ENCODE assay signal across 14 mouse cellular contexts in the genomic region with DNA sequence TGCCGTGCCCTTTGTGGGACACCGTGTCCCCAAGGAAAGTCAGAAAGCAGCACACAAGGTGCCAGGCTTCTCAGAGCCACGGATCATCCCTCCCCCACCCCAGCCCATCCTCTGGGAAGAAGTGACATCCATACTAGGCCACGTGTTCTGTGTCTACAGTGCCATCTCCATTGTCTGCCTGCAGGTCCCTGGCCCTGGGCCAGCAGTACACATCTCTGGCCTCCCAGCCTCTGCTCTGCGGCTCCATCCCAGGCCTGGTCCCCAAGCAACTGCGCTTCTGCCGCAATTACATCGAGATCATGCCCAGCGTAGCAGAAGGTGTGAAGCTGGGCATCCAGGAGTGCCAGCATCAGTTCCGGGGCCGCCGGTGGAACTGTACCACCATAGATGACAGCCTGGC. TPM values are rescaled to one million over a fixed set of nuclear protein-coding genes. Genes with fewer than 3 reads are reported as not detected.
DNase-seq lines count a peak whose midpoint lies in the region; ATAC-seq and TF ChIP-seq lines count a peak whose summit lies in the region.
"Had no signal": no experiment of that assay in that cellular context is flagged by ENCODE, and none has a peak within 500 bp of the region (broad histone marks: within the 10 kb centered on the region; RNA-seq: fewer than 3 reads in every experiment).

No protein-coding gene starts in this region.

- H3K27ac ChIP-seq in layer of hippocampus, adult 2 months = peak overlapping the region; percentile 58
- peak overlapping the region; percentile 16; the same call in 1 of the 2 replicates for H3K27ac ChIP-seq in forebrain, embryonic 14.5 days (ENCODE audit: low read depth, low read length)
- H3K27ac ChIP-seq in hindbrain, embryonic 16.5 days (ENCODE audit: low read depth, low read length) = peak overlapping the region; percentile 69
- peak overlapping the region; percentile 69 for H3K27ac ChIP-seq in neural tube, embryonic 14.5 days (ENCODE audit: low read depth, low read length)
- H3K27ac ChIP-seq: kidney, postnatal 0 days; limb, embryonic 10.5 days had no signal

- peak; percentile 38; the same call in 1 of the 2 replicates for ATAC-seq in forebrain, embryonic 14.5 days
- ATAC-seq in hindbrain, embryonic 16.5 days = peak; percentile 58
- peak; percentile 76 for ATAC-seq in neural tube, embryonic 14.5 days (ENCODE audit: low read depth)

- H3K4me2 ChIP-seq in forebrain, embryonic 14.5 days (ENCODE audit: low read length) = peak overlapping the region; percentile 92
- peak overlapping the region; percentile 97 for H3K4me2 ChIP-seq in hindbrain, embryonic 16.5 days (ENCODE audit: low read length)
- H3K4me2 ChIP-seq in neural tube, embryonic 14.5 days (ENCODE audit: low read depth, low read length) = peak overlapping the region; percentile 94
- H3K4me2 ChIP-seq: lung, embryonic 14.5 days had no signal

- peaks cover 16% of the 10 kb centered on the region for H3K4me1 ChIP-seq in forebrain, embryonic 14.5 days (ENCODE audit: control insufficient read depth, insufficient read depth, low read length)
- peaks cover 30% of the 10 kb centered on the region for H3K4me1 ChIP-seq in hindbrain, embryonic 16.5 days (ENCODE audit: control insufficient read depth, insufficient read depth, low read depth, low read length)
- H3K4me1 ChIP-seq in neural tube, embryonic 14.5 days (ENCODE audit: control insufficient read depth, insufficient read depth, low read length) = peaks cover 27% of the 10 kb centered on the region

- H3K9ac ChIP-seq in forebrain, embryonic 14.5 days (ENCODE audit: low read length) = no peak overlapping the region
- peak overlapping the region; percentile 53 for H3K9ac ChIP-seq in hindbrain, embryonic 16.5 days (ENCODE audit: low read depth, low read length)
- H3K9ac ChIP-seq in neural tube, embryonic 14.5 days (replicated peaks; ENCODE audit: low read depth, low read length) = peak overlapping the region; percentile 8; the same call in 1 of the 2 replicates
- H3K9ac ChIP-seq: lung, embryonic 14.5 days had no signal

- H3K9me3 ChIP-seq in forebrain, embryonic 14.5 days (replicated peaks; ENCODE audit: control insufficient read depth, low read length) = no peaks in the 10 kb centered on the region
- no peaks in the 10 kb centered on the region for H3K9me3 ChIP-seq in hindbrain, embryonic 16.5 days (ENCODE audit: control insufficient read depth, low read length)
- H3K9me3 ChIP-seq in neural tube, embryonic 14.5 days (ENCODE audit: control insufficient read depth, low read length) = 0 out of 2 replicates have a peak, but pooled peaks cover 2% of the 10 kb centered on the region
- H3K9me3 ChIP-seq: limb, embryonic 10.5 days had no signal

- no peak for TF ChIP-seq CTCF in layer of hippocampus, adult 2 months (conservative IDR thresholded peaks at IDR 0.05)

- intact Hi-C loops in heart, postnatal 14 days (cut with DNase I) = no loop called here

- H3K4me3 ChIP-seq in layer of hippocampus, adult 2 months = peak overlapping the region; percentile 24; the same call in 1 of the 2 replicates
- no peak overlapping the region; the same call in 1 of the 2 replicates for H3K4me3 ChIP-seq in forebrain, embryonic 14.5 days (ENCODE audit: low read depth, low read length)
- H3K4me3 ChIP-seq in hindbrain, embryonic 16.5 days (ENCODE audit: low read length) = peak overlapping the region; percentile 57
- peak overlapping the region; percentile 54; the same call in 1 of the 2 replicates for H3K4me3 ChIP-seq in neural tube, embryonic 14.5 days (ENCODE audit: low read depth, low read length)
- H3K4me3 ChIP-seq: limb, embryonic 10.5 days; myocyte had no signal

- peaks cover 38% of the 10 kb centered on the region for H3K27me3 ChIP-seq in forebrain, embryonic 14.5 days (replicated peaks; ENCODE audit: control insufficient read depth, insufficient read depth, low read length)
- no peaks in the 10 kb centered on the region for H3K27me3 ChIP-seq in hindbrain, embryonic 16.5 days (replicated peaks; ENCODE audit: control insufficient read depth, insufficient read depth, low read length)
- no peaks in the 10 kb centered on the region for H3K27me3 ChIP-seq in neural tube, embryonic 14.5 days (ENCODE audit: control insufficient read depth, insufficient read depth, low read length)

- WGBS in forebrain, embryonic 14.5 days = 31% methylated on average over 12 of the region's 12 CpGs
- 25% methylated on average over 12 of the region's 12 CpGs for WGBS in hindbrain, embryonic 16.5 days
- 30% methylated on average over 12 of the region's 12 CpGs for WGBS in neural tube, embryonic 14.5 days

- no peak for DNase-seq in layer of hippocampus, adult 2 months (ENCODE audit: low spot score in 2 of 2)
- no peak for DNase-seq in layer of hippocampus, adult 9-10 months (ENCODE audit: low spot score)
- DNase-seq in forebrain, embryonic 14.5 days (ENCODE audit: low spot score) = peak; percentile 68
- no peak for DNase-seq in lung, postnatal 25 days (ENCODE audit: low spot score)
- DNase-seq in gastrocnemius, adult 18-20 months (ENCODE audit: low spot score) = no peak
- no peak for DNase-seq in heart, postnatal 14 days
- DNase-seq: adrenal gland, adult 8-10 months; lung, embryonic 14.5 days had no signal

- no peaks in the 10 kb centered on the region for H3K36me3 ChIP-seq in forebrain, embryonic 14.5 days (ENCODE audit: control insufficient read depth, insufficient read depth, low read length)
- H3K36me3 ChIP-seq in hindbrain, embryonic 16.5 days (ENCODE audit: control insufficient read depth, insufficient read depth, low read length) = peaks cover 7% of the 10 kb centered on the region; the same call in 1 of the 2 replicates
- no peaks in the 10 kb centered on the region for H3K36me3 ChIP-seq in neural tube, embryonic 14.5 days (ENCODE audit: control insufficient read depth, insufficient read depth, low read length)
- H3K36me3 ChIP-seq: limb, embryonic 10.5 days had no signal

RNA-seq across cellular contexts. Expression of a gene that starts 34.0 kb away (rescaled TPM):
- total RNA-seq in layer of hippocampus, adult 2 months (2021) = 1 to 10 TPM; 1.4 to 1.5 TPM
- 5.7 and 6.6 TPM in 2 replicates for polyA plus RNA-seq in forebrain, embryonic 14.5 days (2014; fragmentation: Nextera tagmentation; extraction: Ambion mirVana)
- 11.0 and 12.1 TPM in 2 replicates for polyA plus RNA-seq in hindbrain, embryonic 16.5 days (2015; fragmentation: Nextera tagmentation; extraction: Ambion mirVana)
- 9.5 and 11.2 TPM in 2 replicates for polyA plus RNA-seq in neural tube, embryonic 14.5 days (2014; fragmentation: Nextera tagmentation; extraction: Ambion mirVana)
- total RNA-seq in gastrocnemius, adult 18-20 months (2021) = not detected
- total RNA-seq in heart, postnatal 14 days (2021) = not detected
- polyA plus RNA-seq: heart, embryonic 16.5 days had no signal

RNA-seq across cellular contexts. Expression of a gene that starts 58.3 kb away (rescaled TPM):
- under 1 TPM; 0.34 to 0.36 TPM for total RNA-seq in layer of hippocampus, adult 2 months (2021)
- polyA plus RNA-seq in forebrain, embryonic 14.5 days (2014; fragmentation: Nextera tagmentation; extraction: Ambion mirVana) = 0.10 and 0.26 TPM in 2 replicates
- polyA plus RNA-seq in hindbrain, embryonic 16.5 days (2015; fragmentation: Nextera tagmentation; extraction: Ambion mirVana) = 0.54 and 0.56 TPM in 2 replicates
- 0.14 and 0.25 TPM in 2 replicates for polyA plus RNA-seq in neural tube, embryonic 14.5 days (2014; fragmentation: Nextera tagmentation; extraction: Ambion mirVana)
- under 1 TPM in 1 of 2 experiments, not detected in 1; 0.07 TPM for total RNA-seq in gastrocnemius, adult 18-20 months (2021)
- under 1 TPM; 0.80 to 0.84 TPM for total RNA-seq in heart, postnatal 14 days (2021)
- polyA plus RNA-seq: lung, embryonic 14.5 days; myocyte had no signal

Comparison
In these comparisons a context has a peak if more than half of its experiments do, and no peak if none do; other contexts are left out.
1. H3K27ac ChIP-seq: peak in every context shown above with its lines; median percentile 69 in hindbrain, embryonic 16.5 days; 69 in neural tube, embryonic 14.5 days; 58 in layer of hippocampus, adult 2 months; 16 in forebrain, embryonic 14.5 days.